ENCODE assay signal across 18 mouse cellular contexts in genomic region chr9:112841473-112841872, GRCm38 (mm10).
"Had no signal": no experiment of that assay in that cellular context is flagged by ENCODE, and none has a peak within 500 bp of the region (broad histone marks: within the 10 kb centered on the region; RNA-seq: fewer than 3 reads in every experiment).

No protein-coding gene starts in this region.

- H3K9ac ChIP-seq: lung, embryonic 14.5 days; midbrain, embryonic 12.5 days; neural tube, embryonic 13.5 days; neural tube, embryonic 15.5 days had no signal

- DNase-seq: lung, embryonic 14.5 days; lung, postnatal 10 days; lung, postnatal 4 days; midbrain, embryonic 14.5 days; retina, postnatal 1 day; right cerebral cortex, adult 18-20 months; right cerebral cortex, postnatal 25 days; right cerebral cortex, postnatal 4 days; spleen, adult 18-20 months; thymus, adult 18-20 months; thymus, postnatal 14 days; thymus, postnatal 36 days had no signal

- H3K27me3 ChIP-seq: midbrain, embryonic 12.5 days; neural tube, embryonic 13.5 days; neural tube, embryonic 15.5 days had no signal

- H3K4me3 ChIP-seq: midbrain, embryonic 10.5 days; midbrain, embryonic 12.5 days; myocyte; neural tube, embryonic 13.5 days; neural tube, embryonic 15.5 days had no signal

- H3K27ac ChIP-seq: midbrain, embryonic 10.5 days; midbrain, embryonic 12.5 days; neural tube, embryonic 13.5 days; neural tube, embryonic 15.5 days had no signal

- ATAC-seq: midbrain, embryonic 16.5 days had no signal

- H3K36me3 ChIP-seq: midbrain, embryonic 10.5 days; midbrain, embryonic 12.5 days; neural tube, embryonic 13.5 days; neural tube, embryonic 15.5 days had no signal

- H3K4me1 ChIP-seq: midbrain, embryonic 10.5 days; midbrain, embryonic 12.5 days had no signal

- H3K9me3 ChIP-seq: midbrain, embryonic 10.5 days; midbrain, embryonic 12.5 days; neural tube, embryonic 13.5 days; neural tube, embryonic 15.5 days had no signal

- H3K4me2 ChIP-seq: lung, embryonic 14.5 days; midbrain, embryonic 12.5 days; neural tube, embryonic 13.5 days; neural tube, embryonic 15.5 days had no signal
